Mouse (Mus musculus) liver, embryonic 15.5 days (tissue): ENCODE data around the gene Ercc6. TPM values are rescaled to one million over a fixed set of nuclear protein-coding genes. Genes with fewer than 3 reads are reported as not detected.

Source experiments
- ATAC-seq: fragments of 200-750 bp; cut with Nextera tagmentation; 2 replicates; pipeline ENCODE4 v1.8.0; 2017; ENCODE audit warnings: moderate number of reproducible peaks, mild to moderate bottlenecking, moderate library complexity; ENCODE audit not compliant: insufficient read depth
- H3K27ac ChIP-seq: fragments of 300-500 bp; sonication (generic); replicated peaks from 2 replicates; pipeline ENCODE4 v1.5.1; 2015; ENCODE audit warnings: mild to moderate bottlenecking, inconsistent platforms
- H3K27me3 ChIP-seq: fragments of 300-500 bp; sonication (generic); 2 replicates; pipeline ENCODE4 v1.6.1; 2015; ENCODE audit warnings: mild to moderate bottlenecking, inconsistent platforms
- H3K36me3 ChIP-seq: fragments of 300-500 bp; sonication (generic); replicated peaks from 2 replicates; pipeline ENCODE4 v1.6.1; 2015; ENCODE audit warnings: moderate library complexity, mild to moderate bottlenecking, inconsistent platforms
- H3K4me1 ChIP-seq: fragments of 300-500 bp; sonication (generic); replicated peaks from 2 replicates; pipeline ENCODE4 v1.6.1; 2015; ENCODE audit warnings: inconsistent platforms
- H3K4me2 ChIP-seq: fragments of 300-500 bp; sonication (generic); 2 replicates; pipeline ENCODE4 v1.6.1; 2015; ENCODE audit warnings: moderate library complexity, mild to moderate bottlenecking, inconsistent platforms
- H3K4me3 ChIP-seq: fragments of 300-500 bp; sonication (generic); replicated peaks from 2 replicates; pipeline ENCODE4 v1.5.1; 2015; ENCODE audit warnings: mild to moderate bottlenecking, inconsistent platforms
- H3K9ac ChIP-seq: fragments of 300-500 bp; sonication (generic); 2 replicates; pipeline ENCODE4 v1.6.1; 2015; ENCODE audit warnings: moderate library complexity, mild to moderate bottlenecking, inconsistent platforms
- H3K9me3 ChIP-seq: fragments of 300-500 bp; sonication (generic); replicated peaks from 2 replicates; pipeline ENCODE4 v1.6.1; 2016; ENCODE audit warnings: inconsistent platforms
- WGBS: fragments of 180-500 bp; shearing (Covaris S2); methylation state at CpG from one replicate; pipeline ENCODE4 v1.1.7; 2015; ENCODE audit warnings: mixed read lengths; ENCODE audit not compliant: insufficient replicate concordance; 5-methylcytosine and 5-hydroxymethylcytosine counted together
- polyA plus RNA-seq: library from polyadenylated mRNA; unstranded; fragments of >200 nt; fragmentation: Nextera tagmentation; extraction: Ambion mirVana; gene quantifications from 2 replicates; pipeline ENCODE4 v1.2.1, GENCODE M21; 2015

Ercc6 gene
- polyA plus RNA-seq, 1 experiment from 2014 or later: 6.0 TPM

- Histone ChIP-seq H3K4me1 (no peaks in the 10 kb centered on the region), H3K9me3 (no peaks in the 10 kb centered on the region), H3K9ac (no peak overlapping the region), H3K4me2 (no peak overlapping the region), H3K27me3 (peaks cover 35% of the 10 kb centered on the region), H3K36me3 (no peaks in the 10 kb centered on the region), H3K4me3 (no peak overlapping the region), H3K27ac (no peak overlapping the region)
- 51% methylated on average over 8 of the region's 8 CpGs for WGBS
- ATAC-seq: no peak
Observed at GRCm38 (mm10) chr14:32606316-32606715, 93.0 kb downstream of the Ercc6 start.

DNA sequence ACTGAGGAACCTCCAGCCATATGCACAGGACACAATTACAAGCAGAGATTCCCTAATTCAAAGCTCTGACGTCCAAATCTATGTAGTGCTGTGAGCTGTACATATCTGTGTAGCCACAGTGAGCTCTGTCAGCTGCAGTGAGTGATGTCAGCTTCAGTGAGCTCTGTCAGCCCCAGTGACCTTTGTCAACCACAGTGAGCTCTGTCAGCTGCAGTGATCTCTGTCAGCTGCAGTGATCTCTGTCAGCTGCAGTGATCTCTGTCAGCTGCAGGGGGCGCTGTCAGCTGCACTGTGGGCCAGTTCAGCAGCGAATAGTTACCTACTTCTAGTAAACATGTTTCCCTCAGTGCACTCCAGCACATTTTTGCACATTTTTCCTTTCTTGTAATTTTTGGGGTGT, 96.1 kb downstream of the Ercc6 start:
- Histone ChIP-seq H3K4me2 (no peak overlapping the region), H3K9me3 (no peaks in the 10 kb centered on the region), H3K9ac (no peak overlapping the region), H3K36me3 (no peaks in the 10 kb centered on the region), H3K4me1 (no peaks in the 10 kb centered on the region), H3K27ac (no peak overlapping the region), H3K27me3 (peaks cover 9% of the 10 kb centered on the region; the same call in 1 of the 2 replicates), H3K4me3 (no peak overlapping the region)
- ATAC-seq: no peak
- 19% methylated on average over 3 of the region's 3 CpGs for WGBS

GRCm38 (mm10) chr14:32617253-32617652, 103.9 kb downstream of the Ercc6 start:
- Histone ChIP-seq H3K36me3 (no peaks in the 10 kb centered on the region), H3K4me1 (no peaks in the 10 kb centered on the region), H3K9ac (no peak overlapping the region), H3K27me3 (no peaks in the 10 kb centered on the region), H3K4me2 (no peak overlapping the region), H3K9me3 (no peaks in the 10 kb centered on the region), H3K4me3 (no peak overlapping the region), H3K27ac (no peak overlapping the region)
- 68% methylated on average over 5 of the region's 5 CpGs for WGBS
- no peak for ATAC-seq

DNA sequence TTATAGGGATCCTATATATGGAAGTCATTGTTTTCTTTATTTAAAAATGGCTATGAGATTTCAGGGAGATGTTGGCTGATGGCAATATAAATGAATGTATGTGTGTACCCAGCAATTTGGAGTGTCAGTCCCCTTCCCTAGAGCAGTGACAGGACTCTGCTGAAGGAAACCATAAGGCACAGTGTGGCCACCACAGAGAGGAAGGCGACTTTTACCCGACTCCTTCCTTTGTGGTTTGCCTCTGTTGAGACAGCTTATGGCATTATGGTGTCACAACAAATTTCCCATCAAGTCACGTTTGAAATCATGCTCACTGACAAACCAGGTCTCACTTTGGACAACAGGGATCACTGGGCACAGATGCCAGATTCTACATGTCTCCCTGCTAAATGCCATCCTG, 110.9 kb downstream of the Ercc6 start:
- 9% methylated on average over 3 of the region's 3 CpGs for WGBS
- Histone ChIP-seq H3K4me1 (no peaks in the 10 kb centered on the region), H3K4me2 (no peak overlapping the region), H3K27me3 (no peaks in the 10 kb centered on the region), H3K4me3 (no peak overlapping the region), H3K36me3 (no peaks in the 10 kb centered on the region), H3K9me3 (no peaks in the 10 kb centered on the region), H3K9ac (no peak overlapping the region), H3K27ac (no peak overlapping the region)
- no peak for ATAC-seq

DNA sequence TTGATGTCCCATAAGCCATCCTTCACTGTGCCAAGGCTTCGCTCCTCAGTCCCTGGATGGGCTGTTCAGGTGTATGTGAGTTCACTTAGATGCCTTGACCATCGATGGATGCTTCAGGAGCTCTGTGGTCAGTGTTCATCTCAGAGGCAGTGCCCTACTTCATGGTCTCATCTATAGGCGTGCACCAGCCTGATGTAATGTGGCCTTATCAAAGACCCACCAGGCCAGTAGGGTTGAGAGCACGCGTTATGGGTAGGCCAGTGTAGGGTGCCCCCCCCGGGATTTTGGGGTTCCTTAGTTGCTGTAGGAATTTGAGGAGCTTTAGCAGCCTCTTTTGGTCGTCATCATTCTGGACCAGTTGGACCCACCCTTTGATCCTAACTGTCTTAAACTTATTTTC, 111.5 kb downstream of the Ercc6 start:
- Histone ChIP-seq H3K36me3 (no peaks in the 10 kb centered on the region), H3K4me3 (no peak overlapping the region), H3K9me3 (no peaks in the 10 kb centered on the region), H3K4me1 (no peaks in the 10 kb centered on the region), H3K4me2 (no peak overlapping the region), H3K27ac (no peak overlapping the region), H3K27me3 (no peaks in the 10 kb centered on the region), H3K9ac (no peak overlapping the region)
- no peak for ATAC-seq
- WGBS: 57% methylated on average over 7 of the region's 7 CpGs

DNA sequence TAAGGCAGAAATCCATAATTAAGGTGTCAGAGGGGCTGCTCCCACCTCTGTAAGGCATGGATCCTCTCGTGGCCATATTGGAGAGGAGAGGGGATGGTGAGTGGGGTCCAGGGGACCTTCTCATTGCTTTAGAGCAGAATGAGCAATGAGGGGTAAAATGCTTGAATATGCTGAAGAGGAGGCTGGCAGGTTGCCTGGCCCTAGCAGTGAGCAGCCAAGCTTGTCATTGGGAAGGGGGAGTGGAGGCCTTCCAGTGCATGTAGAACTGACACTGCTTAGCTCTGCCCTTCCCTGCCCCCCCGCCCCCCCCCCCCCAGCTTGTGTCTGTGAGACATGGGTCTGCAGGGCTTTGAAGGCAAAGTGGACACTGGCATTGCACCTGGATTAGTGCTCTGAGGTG, 114.0 kb downstream of the Ercc6 start:
- H3K9ac ChIP-seq: no peak overlapping the region
- no peak overlapping the region for H3K4me2 ChIP-seq
- H3K9me3 ChIP-seq: no peaks in the 10 kb centered on the region
- 34% methylated on average over 2 of the region's 2 CpGs for WGBS
- H3K36me3 ChIP-seq: no peaks in the 10 kb centered on the region
- ATAC-seq: no peak
- H3K4me3 ChIP-seq: no peak overlapping the region
- H3K27ac ChIP-seq: no peak overlapping the region
- H3K27me3 ChIP-seq: no peaks in the 10 kb centered on the region
- no peaks in the 10 kb centered on the region for H3K4me1 ChIP-seq

DNA sequence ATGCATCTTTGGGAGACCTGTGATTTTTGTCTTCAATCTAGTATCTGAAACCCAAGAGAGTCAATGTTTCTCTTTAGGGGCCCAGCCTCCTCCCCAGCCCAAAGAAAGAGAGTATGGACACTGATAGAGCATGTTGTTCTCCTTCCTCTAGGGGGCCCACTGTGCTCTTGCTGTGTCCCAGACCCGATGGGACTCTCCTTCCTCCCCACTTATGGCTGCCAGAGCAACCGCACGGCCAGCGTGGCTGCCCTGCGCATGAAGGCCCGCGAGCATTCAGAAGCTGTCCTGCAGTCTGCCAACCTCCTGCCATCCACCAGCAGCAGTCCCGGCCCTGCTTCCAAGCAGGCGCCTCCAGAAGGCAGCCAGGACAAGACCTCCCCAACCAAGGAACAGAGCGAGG, 115.3 kb downstream of the Ercc6 start:
- Histone ChIP-seq H3K27ac (no peak overlapping the region), H3K4me1 (no peaks in the 10 kb centered on the region), H3K27me3 (no peaks in the 10 kb centered on the region), H3K4me2 (no peak overlapping the region), H3K9ac (no peak overlapping the region), H3K9me3 (no peaks in the 10 kb centered on the region), H3K4me3 (no peak overlapping the region), H3K36me3 (no peaks in the 10 kb centered on the region)
- no peak for ATAC-seq
- WGBS: 35% methylated on average over 10 of the region's 10 CpGs

Other genes with a start within 250 kb of the Ercc6 start
- 0.76 and 0.83 TPM in 2 replicates for gene Ogdhl, start 191.5 kb upstream of the Ercc6 start, polyA plus RNA-seq
- gene 1700024G13Rik, start 125.1 kb upstream of the Ercc6 start, polyA plus RNA-seq: not detected in 2 replicates
- not detected in 2 replicates for gene Slc18a3, start 48.7 kb upstream of the Ercc6 start, polyA plus RNA-seq
- gene Chat, start 47.5 kb upstream of the Ercc6 start, polyA plus RNA-seq: not detected in 2 replicates
- gene Prrxl1, start 85.9 kb downstream of the Ercc6 start, polyA plus RNA-seq: 0.02 TPM in 1 of 2 replicates, not detected in the other
- 0.07 and 0.13 TPM in 2 replicates for gene 3425401B19Rik, start 171.8 kb downstream of the Ercc6 start, polyA plus RNA-seq